Mouse (Mus musculus) spleen, embryonic (tissue): ENCODE results near the gene Gfy.

Experiments
- CTCF ChIA-PET: fragments of 350-600 bp; sonication (Branson Sonifier 250); formaldehyde crosslinking; loops from one replicate; lab custom pipeline; 2022; lab: Charles Lee

Gfy gene

DNA sequence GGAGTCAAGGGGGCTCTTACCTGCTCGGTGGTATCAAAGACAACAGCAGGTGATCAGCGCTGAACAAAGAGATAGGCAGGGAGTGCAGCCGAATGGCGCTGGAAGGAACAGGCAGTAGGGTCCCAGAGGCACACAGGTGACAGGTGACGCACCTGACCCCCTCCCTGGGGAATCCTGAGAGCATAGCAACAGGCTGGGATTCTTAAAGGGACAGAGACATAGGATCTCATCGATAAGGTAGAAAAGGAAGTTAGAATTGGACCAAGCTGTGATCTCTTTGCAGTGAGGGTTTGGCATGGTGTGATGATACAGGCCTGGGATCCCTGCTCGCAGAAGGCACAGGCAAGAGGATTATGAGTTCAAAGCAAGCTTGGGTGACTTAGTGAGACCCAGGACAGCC, at the start of gene Gfy:
Gene Gfy, minus strand, starts transcription at position 101 of the 400 bp plus-strand sequence.
- CTCF ChIA-PET = no interaction called here

DNA sequence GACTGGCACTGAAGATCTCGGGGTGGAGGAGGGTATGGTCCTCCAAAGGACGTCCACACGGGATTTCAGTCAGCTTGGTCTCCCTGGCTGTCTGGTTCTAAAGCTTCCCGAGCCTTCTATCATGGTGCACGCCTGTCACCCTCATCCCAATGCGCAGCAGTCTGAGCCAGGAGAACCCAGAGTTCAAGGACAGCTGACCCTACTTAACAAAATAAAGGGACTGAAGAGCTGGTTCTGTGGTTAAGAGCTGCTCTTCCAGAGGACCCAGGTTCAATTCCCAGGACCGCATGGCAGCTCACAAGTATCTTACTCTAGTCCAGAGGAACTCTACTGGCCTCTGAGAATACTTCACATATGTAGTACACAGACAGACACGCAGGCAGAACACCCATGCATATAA, 49.7 kb upstream of the Gfy start:
- CTCF ChIA-PET = interaction anchor here (0.6 kb wide), 1 partner anchor 213 kb away, joined by 3 read pairs; the partner anchor contains the start of gene Scaf1

DNA sequence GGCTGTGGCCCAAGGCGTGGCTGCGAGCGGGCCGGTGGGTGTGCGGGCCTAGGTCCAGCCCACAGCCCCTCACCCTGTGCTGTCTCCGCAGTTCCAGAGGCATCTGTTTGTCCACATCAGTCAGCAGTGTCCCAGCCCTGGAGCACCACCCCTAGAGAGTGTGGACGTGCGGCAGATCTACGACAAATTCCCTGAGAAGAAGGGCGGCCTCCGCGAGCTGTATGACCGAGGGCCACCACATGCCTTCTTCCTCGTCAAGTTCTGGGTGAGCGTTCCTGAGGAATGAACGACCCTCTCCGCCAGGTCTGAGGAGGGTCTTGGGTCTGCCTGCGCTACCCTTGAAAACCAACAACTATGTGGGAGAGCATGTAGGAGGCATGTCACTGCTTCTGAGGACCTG, 49.2 kb upstream of the Gfy start:
- CTCF ChIA-PET = interaction anchor here (0.6 kb wide), 1 partner anchor 11 kb away, joined by 3 read pairs; no protein-coding TSS in a partner anchor

DNA sequence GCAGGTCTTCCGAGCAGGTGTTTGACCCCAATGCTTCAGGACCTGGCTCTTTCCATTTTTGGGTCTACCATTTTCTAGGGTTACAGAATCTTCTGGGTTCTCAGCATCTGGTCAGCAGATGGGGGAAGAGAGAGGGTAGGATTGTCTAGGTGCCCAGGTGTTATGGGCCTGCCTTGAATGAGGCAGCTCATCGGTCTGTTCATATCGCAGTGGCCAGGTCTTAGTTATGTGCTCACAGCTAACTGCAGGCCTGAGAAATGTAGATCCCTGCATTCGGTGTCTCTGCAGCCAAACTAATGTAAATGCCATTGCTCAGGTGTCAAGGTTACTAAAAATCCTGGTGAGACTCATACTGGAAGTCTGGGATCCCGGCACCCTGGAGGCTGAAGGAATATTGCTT, 47.1 kb upstream of the Gfy start:
- CTCF ChIA-PET = interaction anchor here (0.5 to 1.0 kb wide), 2 partner anchors 63 to 96 kb away, joined by 3 read pairs; no protein-coding TSS in a partner anchor

DNA sequence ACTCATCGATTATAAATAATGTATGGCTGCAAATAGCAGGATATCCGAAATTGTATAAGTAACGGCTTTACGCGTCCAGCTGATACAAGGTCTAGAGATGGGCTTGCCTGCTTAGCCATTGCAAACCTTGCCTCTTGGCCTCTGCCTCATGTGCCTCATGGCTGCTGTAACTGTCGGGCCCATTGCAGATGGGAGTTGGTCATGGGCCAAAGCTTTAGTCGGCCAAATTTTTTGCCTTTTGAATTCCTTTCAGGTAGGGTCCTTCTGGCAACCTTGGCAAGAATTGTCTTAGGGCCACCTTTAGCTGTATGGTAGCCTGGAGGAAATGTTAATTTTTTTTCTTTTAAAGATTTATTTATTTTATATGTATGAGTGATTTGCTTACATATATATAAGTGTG, 45.5 kb upstream of the Gfy start:
- CTCF ChIA-PET = no interaction called here

DNA sequence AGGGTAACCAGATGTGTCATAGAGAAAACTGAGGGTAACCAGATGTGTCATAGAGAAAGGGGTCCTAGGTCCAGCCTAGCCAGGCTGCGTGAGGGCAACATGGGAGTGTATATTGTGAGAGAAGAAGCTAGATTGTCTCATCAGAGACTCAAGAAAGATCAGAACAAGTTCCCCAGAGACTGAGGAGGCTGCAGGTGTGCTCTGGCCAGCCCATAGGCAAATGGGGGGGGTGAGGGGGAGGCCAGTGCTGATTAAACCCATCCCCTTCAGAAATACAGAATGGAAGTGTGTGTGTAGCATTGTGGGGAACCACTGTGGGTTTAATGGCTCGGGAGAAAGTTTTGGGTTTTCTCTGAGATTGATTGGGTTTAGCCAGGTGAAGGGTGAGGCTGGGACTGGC, 42.3 kb upstream of the Gfy start:
- CTCF ChIA-PET = no interaction called here

DNA sequence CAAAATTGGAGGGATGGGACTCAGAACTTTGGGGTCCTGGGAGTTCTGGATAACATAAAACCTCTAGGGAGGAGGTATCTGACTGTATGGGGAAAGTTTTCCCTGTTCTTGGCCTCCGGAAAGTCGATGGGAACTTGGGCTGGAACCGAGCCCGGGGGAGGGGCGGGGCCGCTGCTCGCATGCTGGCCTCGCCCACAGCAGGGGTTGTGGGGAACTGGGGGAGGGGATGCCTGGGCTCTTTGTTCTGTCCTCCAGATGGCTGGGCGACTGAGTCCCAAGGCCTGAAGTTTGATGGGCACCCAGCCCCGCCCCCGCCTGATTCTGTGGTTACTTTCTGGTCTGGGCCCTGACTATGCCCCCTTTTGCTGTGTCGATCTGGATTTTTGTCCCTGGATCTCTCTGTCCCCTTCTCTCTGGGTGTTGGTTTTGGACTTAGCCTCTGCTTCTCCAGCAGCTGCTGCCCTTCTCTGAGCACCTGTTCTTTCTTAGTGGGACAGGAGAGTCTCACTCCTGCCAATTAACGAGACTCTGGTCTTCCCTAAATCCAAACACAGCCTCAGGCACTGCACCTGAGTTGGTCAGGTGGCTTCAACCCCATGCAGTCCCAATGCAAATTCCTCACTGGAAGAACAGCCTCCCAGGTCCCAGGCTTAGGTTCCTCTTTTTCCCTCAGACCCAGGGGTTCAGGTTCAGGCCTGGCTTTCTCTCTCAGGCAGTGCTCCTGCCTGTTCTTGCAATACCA, 37.2 kb upstream of the Gfy start:
- CTCF ChIA-PET = no interaction called here

DNA sequence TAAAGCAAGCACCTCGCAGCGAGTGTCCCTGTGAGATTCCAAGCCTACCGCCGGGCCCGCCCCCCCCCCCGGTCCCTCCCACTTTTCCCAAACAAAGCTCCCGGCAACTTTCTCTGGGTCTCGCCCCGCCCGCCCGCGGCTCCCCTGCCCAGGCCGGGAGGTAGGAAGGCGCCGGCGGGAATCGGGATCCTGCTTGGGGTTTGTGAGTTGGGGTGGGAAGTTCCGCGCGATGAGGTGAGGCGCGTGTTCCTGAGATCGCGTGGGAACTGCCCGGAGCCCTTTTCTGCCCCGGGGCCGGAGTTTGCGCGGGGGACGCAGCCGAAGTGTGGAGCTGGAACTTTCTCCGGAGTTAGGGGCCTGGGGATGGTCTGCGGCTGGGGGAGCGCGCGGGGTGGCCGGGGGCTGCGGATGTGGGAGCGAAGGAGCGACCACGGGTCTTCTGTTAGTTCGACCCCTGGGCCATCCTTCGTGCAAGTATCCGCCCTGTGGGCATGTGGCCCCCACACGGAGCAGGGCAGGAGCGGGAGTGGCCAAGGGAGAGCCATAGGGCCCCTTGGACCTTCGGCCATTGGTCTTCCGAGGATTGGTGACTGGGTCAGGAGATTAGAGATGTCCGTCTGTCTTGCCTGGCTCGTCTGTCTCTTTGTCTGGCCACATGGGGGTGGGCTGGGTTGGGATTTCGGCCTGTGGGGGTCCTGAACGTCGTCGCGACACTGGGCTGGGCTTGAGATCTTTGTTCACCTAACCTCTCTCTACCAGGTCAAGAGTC, 36.5 kb upstream of the Gfy start, which contains the start of gene Tead2:
Gene Tead2, plus strand, starts transcription at position 81 of the 769 bp plus-strand sequence.
- CTCF ChIA-PET = no interaction called here

DNA sequence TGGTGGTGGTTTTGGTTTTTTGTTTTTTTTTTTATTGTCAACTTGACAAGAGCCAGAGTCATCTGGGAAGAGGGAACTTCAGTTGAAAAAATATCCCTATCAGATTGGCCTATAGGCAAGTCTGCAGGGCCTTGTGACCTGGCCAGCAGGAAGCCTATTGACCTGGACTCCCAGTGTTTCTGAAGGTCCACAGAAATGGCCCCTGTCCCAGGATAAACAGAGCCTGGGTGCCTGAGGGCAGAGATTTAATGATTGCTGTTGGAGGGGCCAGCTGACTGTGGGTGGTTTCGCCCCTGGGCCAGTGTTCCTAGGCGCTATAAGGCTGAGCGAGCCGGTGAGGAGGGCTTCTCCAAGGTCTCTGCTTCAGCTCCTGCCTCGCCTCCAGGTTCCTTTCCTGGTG, 34.3 kb upstream of the Gfy start:
- CTCF ChIA-PET = interaction anchor here (0.5 to 0.6 kb wide), 2 partner anchors 33 to 585 kb away, joined by 3 to 5 read pairs; no protein-coding TSS in a partner anchor

DNA sequence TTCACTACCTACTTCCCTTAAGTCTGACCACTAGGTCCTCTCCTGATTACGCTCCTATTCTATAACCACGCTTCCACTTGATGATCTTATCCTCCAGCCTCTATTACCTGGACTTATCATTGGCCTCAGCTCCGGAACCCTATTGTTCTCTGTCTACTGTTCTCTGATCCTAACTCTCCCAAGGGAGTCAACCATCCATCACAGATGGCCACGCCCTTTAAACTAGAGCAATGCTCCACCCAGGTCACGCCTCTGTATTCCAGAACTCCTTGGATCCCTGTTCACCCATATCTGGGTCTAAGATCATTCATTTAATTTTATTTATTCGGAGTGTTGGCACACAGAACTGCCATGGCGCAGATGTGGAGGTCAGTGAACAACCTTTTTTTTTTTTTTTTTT, 33.0 kb upstream of the Gfy start:
- CTCF ChIA-PET = no interaction called here

DNA sequence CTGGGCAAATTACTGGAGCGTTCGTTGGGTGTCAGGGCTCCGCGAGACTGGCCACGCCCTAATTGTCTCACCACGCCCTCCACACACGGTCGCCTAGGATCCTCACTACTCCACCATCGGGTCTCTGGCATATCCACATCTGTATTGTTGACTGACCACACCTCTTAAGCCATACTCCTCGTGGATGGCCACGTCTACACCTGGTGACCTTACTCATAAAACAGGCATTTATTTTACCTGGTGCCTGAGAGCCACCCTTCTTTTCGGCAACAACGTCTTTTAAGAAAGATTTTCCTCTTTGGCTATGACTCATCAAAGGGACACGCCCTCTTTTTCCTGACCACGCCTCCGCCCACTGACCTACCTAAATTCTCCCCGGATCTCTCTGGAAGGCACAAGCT, 32.5 kb upstream of the Gfy start, which contains the start of gene Dkkl1:
Gene Dkkl1, minus strand, starts transcription at position 297 of the 401 bp plus-strand sequence.
- CTCF ChIA-PET = no interaction called here

DNA sequence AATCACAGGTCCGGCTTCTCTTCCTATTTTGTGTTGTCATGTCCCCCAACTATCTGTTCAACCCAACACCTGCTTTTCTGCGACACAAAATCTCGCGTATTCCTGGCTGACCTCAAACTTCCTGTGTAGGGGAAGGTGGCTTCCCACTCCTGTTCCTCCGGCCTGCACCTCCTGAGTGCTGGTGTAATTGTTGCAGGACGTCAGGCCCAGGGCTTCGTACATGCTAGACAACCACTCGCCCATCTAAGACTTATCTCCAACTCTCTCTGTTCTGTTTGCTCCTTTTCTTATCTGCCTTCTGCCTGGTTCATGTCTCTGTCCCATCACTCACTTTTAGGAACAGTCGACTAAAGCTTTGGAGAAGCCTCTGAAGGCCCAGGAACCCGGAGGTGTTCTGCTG, 31.7 kb upstream of the Gfy start:
- CTCF ChIA-PET = no interaction called here

DNA sequence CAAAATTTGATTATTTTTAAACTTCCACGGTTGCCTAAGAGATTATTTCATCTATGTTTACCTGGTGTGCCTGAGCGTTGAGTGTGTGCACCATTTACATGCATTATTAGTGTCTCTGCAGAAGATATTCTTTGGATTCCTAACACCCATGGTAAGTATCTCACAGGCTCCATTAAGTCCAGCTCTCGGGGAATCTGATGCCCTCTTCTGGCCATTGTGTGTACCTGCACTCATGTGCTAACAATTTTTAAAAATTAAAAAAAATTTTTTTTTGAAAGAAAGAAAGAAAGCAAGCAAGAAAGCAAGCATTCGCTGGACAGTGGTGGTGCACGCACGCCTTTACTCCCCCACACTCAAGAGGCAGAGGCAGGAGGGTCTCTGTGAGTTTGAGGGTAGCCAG, 28.9 kb upstream of the Gfy start:
- CTCF ChIA-PET = interaction anchor here (1.3 kb wide), 1 partner anchor 30 kb away, joined by 7 read pairs; the partner anchor contains the start of gene Cd37

DNA sequence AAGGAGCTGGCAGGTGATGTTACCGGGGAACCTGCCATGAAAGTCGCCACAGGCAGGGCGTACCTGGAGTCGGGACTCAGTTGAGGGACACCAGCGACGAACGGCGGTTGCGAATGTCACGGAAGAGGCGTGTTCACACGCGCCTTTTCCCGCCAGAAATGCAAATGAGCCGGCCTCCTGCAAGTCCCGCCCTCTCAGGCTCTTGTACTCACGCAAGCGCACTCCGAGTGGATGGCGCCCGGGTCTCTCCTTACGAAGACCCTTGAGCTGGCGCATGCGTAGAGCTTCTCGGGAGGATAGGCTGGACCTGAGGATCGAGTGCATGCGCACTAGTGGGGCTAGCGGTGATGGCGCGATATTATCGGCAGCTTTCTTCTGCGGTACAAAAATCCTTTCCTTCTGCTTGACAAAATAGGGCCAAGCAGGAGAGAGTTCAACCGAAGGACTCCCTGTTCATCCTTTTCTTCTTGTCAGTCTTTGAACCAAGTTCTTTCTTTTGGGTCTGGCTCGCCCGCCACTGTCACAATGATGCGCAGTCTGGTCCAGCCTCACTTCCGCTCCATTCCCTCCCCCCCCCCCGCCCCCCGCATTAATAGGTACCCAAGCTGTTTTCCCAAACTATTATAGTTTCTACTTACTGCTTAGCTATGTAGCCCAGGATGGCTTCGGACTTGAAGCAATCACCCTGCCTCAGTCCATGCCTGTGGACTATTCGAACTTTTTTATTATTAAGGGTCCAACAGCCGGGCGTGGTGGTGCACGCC, 25.2 kb upstream of the Gfy start, which contains the start of gene Ccdc155:
Gene Ccdc155, minus strand, starts transcription at position 513 of the 764 bp plus-strand sequence.
- CTCF ChIA-PET = interaction anchor here (0.7 kb wide), 1 partner anchor 78 kb away, joined by 4 read pairs; no protein-coding TSS in a partner anchor

DNA sequence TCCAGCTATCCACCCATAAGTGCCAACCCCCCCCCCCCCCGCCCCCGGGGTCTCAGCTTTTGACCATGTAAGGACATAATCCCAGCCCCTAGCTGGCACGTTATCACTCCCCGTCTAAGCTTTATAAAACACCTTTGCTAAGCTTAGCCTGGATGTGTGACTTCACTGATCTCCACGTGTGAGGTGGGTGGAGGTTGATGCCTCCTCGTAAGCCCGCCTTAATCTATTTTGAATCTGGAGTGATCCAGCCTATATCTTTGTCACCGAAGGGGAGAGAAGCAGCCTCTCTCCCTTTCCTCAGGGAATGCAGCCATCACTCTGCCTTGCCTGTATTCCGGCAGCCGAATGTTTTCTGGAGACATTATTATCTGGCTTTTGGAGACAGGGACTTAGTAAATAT, 23.3 kb upstream of the Gfy start:
- CTCF ChIA-PET = no interaction called here

DNA sequence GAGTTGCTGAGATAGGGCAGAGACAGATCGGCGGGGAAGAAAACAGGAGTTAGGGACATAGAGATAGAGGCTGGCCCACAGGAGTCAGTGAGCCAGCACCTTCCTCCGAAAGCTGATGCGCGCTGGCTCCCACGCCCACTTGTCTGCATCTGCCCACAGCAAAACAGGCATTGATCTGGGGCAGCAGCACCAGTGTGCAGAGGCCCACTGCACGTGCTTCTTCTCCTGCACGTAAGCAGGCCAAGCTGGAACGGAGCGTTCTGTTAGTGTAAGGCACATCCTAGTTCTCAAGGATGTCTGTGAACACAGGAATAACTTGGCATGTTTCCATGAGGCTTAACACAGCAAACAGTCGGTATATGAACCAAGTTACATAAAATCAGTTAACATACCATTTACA, 19.6 kb upstream of the Gfy start:
- CTCF ChIA-PET = interaction anchor here (1.1 to 1.3 kb wide), 2 partner anchors 35 to 37 kb away, joined by 4 read pairs; partner anchors contain the start of gene Slc17a7

DNA sequence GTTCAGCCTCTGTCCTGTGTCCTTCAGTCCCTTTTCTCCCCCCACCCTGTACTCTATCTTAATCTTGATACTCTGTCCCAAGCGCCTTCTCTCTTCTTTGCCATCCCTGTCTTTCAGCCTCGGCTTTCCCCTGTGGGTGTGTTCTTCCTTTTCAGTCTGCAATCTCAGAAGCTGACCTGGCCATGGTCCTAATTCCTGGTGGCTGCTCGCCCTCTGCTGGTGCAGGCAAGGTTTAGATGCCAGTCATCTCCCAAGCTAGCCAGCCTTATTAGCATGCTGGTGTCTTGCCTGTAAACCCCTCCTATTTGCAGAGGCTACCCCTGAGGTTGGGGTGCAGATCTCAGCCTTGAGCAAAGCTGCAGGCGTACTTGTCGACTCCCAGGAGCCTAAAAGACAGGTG, 19.1 kb upstream of the Gfy start:
- CTCF ChIA-PET = interaction anchor here (1.1 to 1.3 kb wide), 2 partner anchors 34 to 36 kb away, joined by 4 read pairs; partner anchors contain the start of gene Slc17a7

DNA sequence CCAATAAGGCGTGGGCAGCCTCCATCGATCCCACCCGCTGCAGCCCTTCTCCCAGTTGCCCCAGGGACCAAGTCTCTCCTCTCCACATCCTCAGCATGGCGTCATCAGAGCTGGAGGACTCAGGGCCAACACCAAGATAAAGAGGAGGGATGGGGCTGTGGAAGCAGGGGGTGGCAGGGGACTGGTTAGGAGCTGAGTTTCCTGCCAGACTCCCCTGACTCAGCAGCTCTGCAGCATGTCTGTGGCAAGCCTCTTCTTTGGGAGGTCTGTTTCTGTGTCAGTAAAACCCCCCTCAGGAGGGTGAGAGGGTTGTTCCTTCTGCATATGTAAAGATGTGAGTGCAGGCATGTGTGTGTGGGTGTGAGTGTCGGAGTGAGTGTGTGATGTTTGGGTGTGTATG, 17.6 kb upstream of the Gfy start:
- CTCF ChIA-PET = no interaction called here

DNA sequence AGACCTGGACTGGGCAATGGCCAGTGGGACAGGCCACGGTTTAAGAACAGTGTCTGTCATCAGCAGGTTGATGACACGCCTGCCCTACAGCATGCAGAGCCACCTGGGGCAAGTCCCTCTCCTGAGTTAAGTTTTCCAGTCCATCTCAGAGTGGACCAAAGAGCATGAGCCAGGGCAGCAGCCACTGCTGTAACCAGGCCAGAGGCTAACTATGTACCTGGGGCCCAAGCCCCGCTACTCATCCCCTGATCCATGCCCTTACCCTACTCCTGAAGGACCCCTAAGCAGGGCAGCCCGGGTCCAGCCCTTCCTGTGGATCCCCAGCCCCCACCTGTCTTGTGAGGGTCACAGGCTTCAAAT, 16.8 kb upstream of the Gfy start:
- CTCF ChIA-PET = no interaction called here

DNA sequence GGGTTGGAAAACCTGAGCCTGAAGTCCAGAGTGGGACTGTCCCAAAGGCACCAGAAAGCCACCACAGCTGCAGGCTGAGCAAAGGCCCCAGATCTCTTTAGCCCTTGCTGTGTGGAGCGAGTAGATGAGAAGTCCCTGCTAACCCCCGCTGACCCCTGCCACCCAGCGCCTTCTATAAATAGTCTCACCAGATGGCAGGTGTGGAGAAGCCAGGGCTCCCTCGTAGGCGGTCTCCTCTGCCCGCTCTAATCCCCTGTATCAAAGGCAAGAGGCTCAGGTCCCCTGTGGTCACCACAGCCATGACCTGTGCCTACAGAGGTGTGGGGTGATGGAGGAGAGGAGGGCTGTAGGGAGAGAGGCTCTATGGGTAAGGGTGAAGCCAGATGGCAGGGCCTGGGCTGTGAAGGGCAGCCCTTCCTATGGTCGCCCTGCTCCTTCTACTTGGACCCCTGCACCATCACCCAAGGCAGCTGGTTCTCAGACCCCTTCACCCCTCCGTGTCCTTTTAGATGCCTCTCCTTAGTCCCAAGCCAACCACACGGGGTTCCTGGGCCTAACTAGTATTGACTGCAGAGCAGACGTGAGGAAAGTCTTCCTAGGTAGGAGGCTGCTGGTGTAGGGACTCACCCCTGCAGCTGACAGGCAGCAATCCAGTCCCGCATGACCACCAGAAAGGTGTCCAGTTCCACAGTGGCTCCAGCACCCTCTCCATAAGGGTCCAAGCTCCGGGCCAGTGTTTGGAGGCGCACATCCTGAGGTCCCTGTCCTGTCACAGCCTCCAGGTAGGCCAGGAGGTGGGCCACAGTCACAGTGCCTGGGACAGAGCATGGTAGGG, 16.2 kb upstream of the Gfy start:
- CTCF ChIA-PET = no interaction called here
